Mouse (Mus musculus) heart, adult 18-20 months (tissue): ENCODE results near the gene Slit2. TPM values are rescaled to one million over a fixed set of nuclear protein-coding genes. Genes with fewer than 3 reads are reported as not detected.

Source experiments
- DNase-seq, 2 experiments: peaks; one replicate each; pipeline ENCODE4 v3.0.0; 2021 to 2022; ENCODE audit warnings: mixed read lengths in 1 of 2
- long read RNA-seq, 2 experiments: library from polyadenylated mRNA; stranded (forward); transcript quantifications; one replicate each; pipeline ENCODE4 v2.0.0; 2021
- total RNA-seq, 2 experiments: library from RNA; stranded (reverse); gene quantifications; 2 replicates each; pipeline ENCODE4 v1.2.3; 2021

The Slit2 gene
- 1 to 10 TPM; 4.1 to 4.7 TPM for total RNA-seq
- long read RNA-seq, experiment 1, result 0 reads
- long read RNA-seq, experiment 2, result 0 reads

GRCm38 (mm10) chr5:47982941-47983701 is at the start of gene Slit2:
Gene Slit2, plus strand, starts transcription at chr5:47983138.
- DNase-seq, result peak; percentile 72 to 87

- DNase-seq, result no peak
Measured at GRCm38 (mm10) chr5:47938586-47939372, 44.2 kb upstream of the Slit2 start.

- no peak for DNase-seq
Measured at GRCm38 (mm10) chr5:47956451-47956850, 26.5 kb upstream of the Slit2 start.

- DNase-seq, result no peak
Measured at GRCm38 (mm10) chr5:47975795-47976194, 7.1 kb upstream of the Slit2 start.

GRCm38 (mm10) chr5:47979371-47979770 is 3.6 kb upstream of the Slit2 start:
- peak in 1 of 2 experiments; percentile 34 for DNase-seq

GRCm38 (mm10) chr5:47980459-47980858 is 2.5 kb upstream of the Slit2 start:
- no peak for DNase-seq

GRCm38 (mm10) chr5:47981951-47982350 is 987 bp upstream of the Slit2 start:
- DNase-seq, result no peak

- DNase-seq, result peak in 1 of 2 experiments; percentile 19
Measured at GRCm38 (mm10) chr5:47983746-47984583, 1.0 kb downstream of the Slit2 start.

- DNase-seq, result peak in 1 of 2 experiments; percentile 38
Measured at GRCm38 (mm10) chr5:47984584-47985197, 1.8 kb downstream of the Slit2 start.

- DNase-seq, result peak in 1 of 2 experiments; percentile 38
Measured at GRCm38 (mm10) chr5:47985198-47985631, 2.3 kb downstream of the Slit2 start.

GRCm38 (mm10) chr5:47985901-47986670 is 3.1 kb downstream of the Slit2 start:
- DNase-seq, result peak in 1 of 2 experiments; percentile 33

GRCm38 (mm10) chr5:47990926-47991325 is 8.0 kb downstream of the Slit2 start:
- no peak for DNase-seq

- DNase-seq, result no peak
Measured at GRCm38 (mm10) chr5:48003708-48004415, 20.9 kb downstream of the Slit2 start.

- no peak for DNase-seq
Measured at GRCm38 (mm10) chr5:48005533-48005932, 22.6 kb downstream of the Slit2 start.

- no peak for DNase-seq
Measured at GRCm38 (mm10) chr5:48006059-48006458, 23.1 kb downstream of the Slit2 start.

- no peak for DNase-seq
Measured at GRCm38 (mm10) chr5:48023441-48023840, 40.5 kb downstream of the Slit2 start.

- DNase-seq, result no peak
Measured at GRCm38 (mm10) chr5:48034875-48035274, 51.9 kb downstream of the Slit2 start.

GRCm38 (mm10) chr5:48038033-48038432 is 55.1 kb downstream of the Slit2 start:
- DNase-seq, result peak in 1 of 2 experiments; percentile 17

- no peak for DNase-seq
Measured at GRCm38 (mm10) chr5:48048986-48049751, 66.2 kb downstream of the Slit2 start.
